Mouse (Mus musculus) thymus, postnatal 14 days (tissue): ENCODE data around the gene Trove2.

Experiments
- DNase-seq: peaks from one replicate; pipeline ENCODE4 v3.0.0; 2021

Gene Trove2

GRCm38 (mm10) chr1:143776446-143777411 lies at the start of gene Trove2, which contains the start of gene Uchl5:
Trove2 (minus strand) TSS chr1:143777068.
Uchl5 (plus strand) TSS chr1:143777272.
- DNase-seq = peak; percentile 99

- no peak for DNase-seq
Observed at GRCm38 (mm10) chr1:143822677-143823076, 45.8 kb upstream of the Trove2 start.

GRCm38 (mm10) chr1:143820096-143820877 lies 43.4 kb upstream of the Trove2 start:
- no peak for DNase-seq

- DNase-seq = peak; percentile 89
Observed at GRCm38 (mm10) chr1:143813676-143814360, 37.0 kb upstream of the Trove2 start.

GRCm38 (mm10) chr1:143809062-143809461 lies 32.2 kb upstream of the Trove2 start:
- DNase-seq = no peak

GRCm38 (mm10) chr1:143803537-143803936 lies 26.7 kb upstream of the Trove2 start:
- peak; percentile 43 for DNase-seq

- peak; percentile 68 for DNase-seq
Observed at GRCm38 (mm10) chr1:143788584-143789227, 11.8 kb upstream of the Trove2 start.

- DNase-seq = no peak
Observed at GRCm38 (mm10) chr1:143777558-143778218, 820 bp upstream of the Trove2 start.

GRCm38 (mm10) chr1:143773909-143774308 lies 3.0 kb downstream of the Trove2 start:
- DNase-seq = no peak

- no peak for DNase-seq
Observed at GRCm38 (mm10) chr1:143773082-143773481, 3.8 kb downstream of the Trove2 start.

GRCm38 (mm10) chr1:143770444-143771109 lies 6.3 kb downstream of the Trove2 start:
- DNase-seq = no peak

GRCm38 (mm10) chr1:143766238-143766637 lies 10.6 kb downstream of the Trove2 start:
- no peak for DNase-seq

GRCm38 (mm10) chr1:143765801-143766200 lies 11.1 kb downstream of the Trove2 start:
- DNase-seq = no peak

GRCm38 (mm10) chr1:143764443-143764842 lies 12.4 kb downstream of the Trove2 start:
- no peak for DNase-seq

GRCm38 (mm10) chr1:143762159-143762558 lies 14.7 kb downstream of the Trove2 start:
- DNase-seq = no peak

- no peak for DNase-seq
Observed at GRCm38 (mm10) chr1:143745871-143746270, 31.0 kb downstream of the Trove2 start.

GRCm38 (mm10) chr1:143742186-143742585 lies 34.7 kb downstream of the Trove2 start:
- no peak for DNase-seq

GRCm38 (mm10) chr1:143741331-143741730 lies 35.5 kb downstream of the Trove2 start:
- no peak for DNase-seq

- no peak for DNase-seq
Observed at GRCm38 (mm10) chr1:143740581-143740980, 36.3 kb downstream of the Trove2 start.

GRCm38 (mm10) chr1:143739361-143740350 lies 37.2 kb downstream of the Trove2 start:
- DNase-seq = peak; percentile 96
